Mouse (Mus musculus) embryonic facial prominence, embryonic 14.5 days (tissue): ENCODE results near the gene Xylt1. TPM values are rescaled to one million over a fixed set of nuclear protein-coding genes. Genes with fewer than 3 reads are reported as not detected.

Experiments
- ATAC-seq: fragments of 200-750 bp; cut with Nextera tagmentation; 2 replicates; pipeline ENCODE4 v1.8.0; 2017; ENCODE audit warnings: low read depth, moderate number of reproducible peaks, moderate TSS enrichment
- DNase-seq: peaks from one replicate; pipeline ENCODE4 v3.0.0-alpha.2; 2015; ENCODE audit warnings: low spot score
- H3K27ac ChIP-seq: fragments of 300-500 bp; sonication (generic); replicated peaks from 2 replicates; pipeline ENCODE4 v1.5.1; 2014; ENCODE audit warnings: low read depth, mild to moderate bottlenecking, low read length, moderate library complexity
- H3K27me3 ChIP-seq: fragments of 300-500 bp; sonication (generic); replicated peaks from 2 replicates; pipeline ENCODE4 v1.6.1; 2014; ENCODE audit warnings: low read length; ENCODE audit not compliant: control insufficient read depth, insufficient read depth
- H3K36me3 ChIP-seq: fragments of 300-500 bp; sonication (generic); 2 replicates; pipeline ENCODE4 v1.6.1; 2014; ENCODE audit warnings: low read length, mixed read lengths; ENCODE audit not compliant: control insufficient read depth, insufficient read depth
- H3K4me1 ChIP-seq: fragments of 300-500 bp; sonication (generic); 2 replicates; pipeline ENCODE4 v1.6.1; 2014; ENCODE audit warnings: antibody characterized with exemption, low read length; ENCODE audit not compliant: control insufficient read depth, insufficient read depth
- H3K4me2 ChIP-seq: fragments of 300-500 bp; sonication (generic); 2 replicates; pipeline ENCODE4 v1.6.1; 2014; ENCODE audit warnings: low read depth, mild to moderate bottlenecking, low read length, moderate library complexity, mixed read lengths
- H3K4me3 ChIP-seq: fragments of 300-500 bp; sonication (generic); 2 replicates; pipeline ENCODE4 v1.5.1; 2014; ENCODE audit warnings: low read depth, mild to moderate bottlenecking, low read length
- H3K9ac ChIP-seq: fragments of 300-500 bp; sonication (generic); 2 replicates; pipeline ENCODE4 v1.6.1; 2014; ENCODE audit warnings: low read depth, mild to moderate bottlenecking, low read length, moderate library complexity, mixed read lengths
- H3K9me3 ChIP-seq: fragments of 300-500 bp; sonication (generic); 2 replicates; pipeline ENCODE4 v1.6.1; 2016; ENCODE audit warnings: low read length; ENCODE audit not compliant: control insufficient read depth
- WGBS: fragments of 180-500 bp; shearing (Covaris S2); extraction: QIAGEN DNeasy Blood & Tissue Kit; methylation state at CpG from one replicate; pipeline ENCODE4 v1.1.7; 2014; 5-methylcytosine and 5-hydroxymethylcytosine counted together
- polyA plus RNA-seq: library from polyadenylated mRNA; unstranded; fragments of >200 nt; fragmentation: Nextera tagmentation; extraction: Ambion mirVana; gene quantifications from 2 replicates; pipeline ENCODE4 v1.2.1, GENCODE M21; 2014

Xylt1 gene
- polyA plus RNA-seq, 1 experiment from 2014 or later, result 3.0 TPM

DNA sequence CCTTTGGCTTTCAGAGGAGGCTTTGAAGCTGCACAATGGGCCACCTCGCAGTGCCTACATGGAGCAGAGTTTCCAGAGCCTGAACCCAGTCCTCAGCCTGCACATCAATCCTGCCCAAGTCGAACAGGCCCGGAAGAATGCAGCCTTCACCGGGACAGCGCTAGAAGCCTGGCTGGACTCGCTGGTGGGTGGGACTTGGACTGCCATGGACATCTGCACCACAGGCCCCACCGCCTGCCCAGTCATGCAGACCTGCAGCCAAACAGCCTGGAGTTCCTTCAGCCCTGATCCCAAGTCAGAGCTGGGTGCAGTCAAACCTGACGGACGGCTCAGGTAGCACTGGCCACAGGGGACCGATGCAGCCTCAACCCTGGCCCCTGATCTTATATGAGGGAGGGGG is 286.5 kb downstream of the Xylt1 start:
- Histone ChIP-seq H3K4me1 (no peaks in the 10 kb centered on the region), H3K9me3 (no peaks in the 10 kb centered on the region), H3K4me2 (no peak overlapping the region), H3K27ac (no peak overlapping the region), H3K36me3 (peaks cover 11% of the 10 kb centered on the region; the same call in 1 of the 2 replicates), H3K4me3 (no peak overlapping the region), H3K9ac (no peak overlapping the region), H3K27me3 (no peaks in the 10 kb centered on the region)
- WGBS, result 75% methylated on average over 8 of the region's 10 CpGs
- no peak for ATAC-seq
- no peak for DNase-seq

DNA sequence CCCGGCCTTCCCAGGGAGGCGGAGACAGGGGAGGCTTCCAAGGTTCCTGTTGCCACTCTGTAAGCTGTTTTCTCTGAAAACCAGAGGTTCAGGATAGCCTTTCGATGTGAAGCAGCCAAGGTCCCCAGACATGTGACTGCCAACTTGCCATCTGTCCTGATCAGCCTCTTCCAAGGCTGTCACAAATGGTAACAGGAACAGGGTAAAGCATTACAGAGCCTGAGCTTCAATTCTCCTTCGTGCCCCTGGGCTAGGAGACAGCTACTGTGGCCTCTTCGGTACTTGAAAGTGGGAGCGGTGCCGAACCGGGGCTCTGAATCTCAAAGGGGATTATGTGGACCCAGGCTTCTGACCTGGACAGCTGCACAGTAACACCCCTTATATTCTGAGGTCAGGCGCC is 287.4 kb downstream of the Xylt1 start:
- Histone ChIP-seq H3K4me3 (no peak overlapping the region), H3K27me3 (no peaks in the 10 kb centered on the region), H3K9ac (no peak overlapping the region), H3K4me2 (no peak overlapping the region), H3K36me3 (peaks cover 11% of the 10 kb centered on the region; the same call in 1 of the 2 replicates), H3K27ac (no peak overlapping the region), H3K9me3 (no peaks in the 10 kb centered on the region), H3K4me1 (no peaks in the 10 kb centered on the region)
- 82% methylated on average over 9 of the region's 9 CpGs for WGBS
- no peak for DNase-seq
- no peak for ATAC-seq

- Histone ChIP-seq H3K9ac (no peak overlapping the region), H3K27ac (no peak overlapping the region), H3K27me3 (no peaks in the 10 kb centered on the region), H3K4me3 (no peak overlapping the region), H3K9me3 (no peaks in the 10 kb centered on the region), H3K36me3 (peaks cover 9% of the 10 kb centered on the region; the same call in 1 of the 2 replicates), H3K4me1 (no peaks in the 10 kb centered on the region), H3K4me2 (no peak overlapping the region)
- WGBS, result 83% methylated on average over 7 of the region's 7 CpGs
- DNase-seq, result no peak
- ATAC-seq, result no peak
These were observed 291.4 kb downstream of the Xylt1 start for GRCm38 (mm10) chr7:117672121-117672591.

GRCm38 (mm10) chr7:117686120-117686996 is 305.6 kb downstream of the Xylt1 start:
- no peak overlapping the region for H3K4me2 ChIP-seq
- H3K9ac ChIP-seq, result no peak overlapping the region
- no peak overlapping the region for H3K4me3 ChIP-seq
- H3K36me3 ChIP-seq, result no peaks in the 10 kb centered on the region
- H3K27ac ChIP-seq, result no peak overlapping the region
- H3K9me3 ChIP-seq, result no peaks in the 10 kb centered on the region
- WGBS, result 19% methylated on average over 4 of the region's 5 CpGs
- H3K27me3 ChIP-seq, result no peaks in the 10 kb centered on the region
- ATAC-seq, result peak; percentile 44
- H3K4me1 ChIP-seq, result no peaks in the 10 kb centered on the region
- peak; percentile 44 for DNase-seq

GRCm38 (mm10) chr7:117686997-117687302 is 306.2 kb downstream of the Xylt1 start:
- Histone ChIP-seq H3K4me1 (no peaks in the 10 kb centered on the region), H3K4me2 (no peak overlapping the region), H3K9ac (no peak overlapping the region), H3K27ac (no peak overlapping the region), H3K27me3 (no peaks in the 10 kb centered on the region), H3K4me3 (no peak overlapping the region), H3K36me3 (no peaks in the 10 kb centered on the region), H3K9me3 (no peaks in the 10 kb centered on the region)
- DNase-seq (no peak), ATAC-seq (no peak)
- 87% methylated on average over 3 of the region's 3 CpGs for WGBS

- 84% methylated on average over 4 of the region's 4 CpGs for WGBS
- ATAC-seq (no peak), DNase-seq (no peak)
- H3K4me1 ChIP-seq, result no peaks in the 10 kb centered on the region
- no peaks in the 10 kb centered on the region for H3K27me3 ChIP-seq
- no peaks in the 10 kb centered on the region for H3K9me3 ChIP-seq
- H3K4me3 ChIP-seq, result no peak overlapping the region
- no peak overlapping the region for H3K4me2 ChIP-seq
- H3K27ac ChIP-seq, result no peak overlapping the region
- no peak overlapping the region for H3K9ac ChIP-seq
- no peaks in the 10 kb centered on the region for H3K36me3 ChIP-seq
These were observed 314.8 kb downstream of the Xylt1 start for GRCm38 (mm10) chr7:117695612-117696011.

DNA sequence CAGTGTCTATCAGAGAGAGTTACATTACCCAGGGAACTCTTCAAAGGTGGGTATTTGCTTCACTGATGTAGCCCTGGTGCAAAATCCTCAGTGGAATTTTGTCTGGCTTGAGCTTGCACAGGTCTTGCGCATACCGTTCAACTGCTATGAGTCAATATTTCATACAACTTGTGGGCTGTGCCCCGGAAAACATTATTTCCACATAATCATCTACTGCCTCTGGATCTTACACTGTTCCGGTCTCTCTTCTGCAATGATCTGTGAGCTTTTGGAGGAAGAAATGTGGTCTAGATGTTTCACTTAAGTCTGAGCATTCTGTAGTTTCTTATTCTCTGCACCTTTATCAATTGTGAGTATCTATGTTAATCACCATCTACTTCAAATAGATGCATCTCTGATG is 316.9 kb downstream of the Xylt1 start:
- no peak overlapping the region for H3K9ac ChIP-seq
- DNase-seq, result no peak
- H3K9me3 ChIP-seq, result no peaks in the 10 kb centered on the region
- H3K4me3 ChIP-seq, result no peak overlapping the region
- no peaks in the 10 kb centered on the region for H3K4me1 ChIP-seq
- H3K36me3 ChIP-seq, result no peaks in the 10 kb centered on the region
- H3K27ac ChIP-seq, result no peak overlapping the region
- H3K27me3 ChIP-seq, result no peaks in the 10 kb centered on the region
- 92% methylated on average over 4 of the region's 4 CpGs for WGBS
- no peak overlapping the region for H3K4me2 ChIP-seq
- ATAC-seq, result no peak

GRCm38 (mm10) chr7:117698551-117699114 is 317.9 kb downstream of the Xylt1 start:
- Histone ChIP-seq H3K9ac (no peak overlapping the region), H3K36me3 (no peaks in the 10 kb centered on the region), H3K4me2 (no peak overlapping the region), H3K4me3 (no peak overlapping the region), H3K27ac (no peak overlapping the region), H3K9me3 (no peaks in the 10 kb centered on the region), H3K27me3 (no peaks in the 10 kb centered on the region), H3K4me1 (no peaks in the 10 kb centered on the region)
- ATAC-seq (no peak), DNase-seq (no peak)
- 80% methylated on average over 1 of the region's 1 CpGs for whole genome bisulfite sequencing
